Mouse (Mus musculus): ENCODE measurements around the gene Prpf38b. TPM values are rescaled to one million over a fixed set of nuclear protein-coding genes. Genes with fewer than 3 reads are reported as not detected.

Gene Prpf38b
- polyA plus RNA-seq (2014; fragmentation: Nextera tagmentation; extraction: Ambion mirVana): 44.0 and 51.5 TPM in 2 replicates

DNA sequence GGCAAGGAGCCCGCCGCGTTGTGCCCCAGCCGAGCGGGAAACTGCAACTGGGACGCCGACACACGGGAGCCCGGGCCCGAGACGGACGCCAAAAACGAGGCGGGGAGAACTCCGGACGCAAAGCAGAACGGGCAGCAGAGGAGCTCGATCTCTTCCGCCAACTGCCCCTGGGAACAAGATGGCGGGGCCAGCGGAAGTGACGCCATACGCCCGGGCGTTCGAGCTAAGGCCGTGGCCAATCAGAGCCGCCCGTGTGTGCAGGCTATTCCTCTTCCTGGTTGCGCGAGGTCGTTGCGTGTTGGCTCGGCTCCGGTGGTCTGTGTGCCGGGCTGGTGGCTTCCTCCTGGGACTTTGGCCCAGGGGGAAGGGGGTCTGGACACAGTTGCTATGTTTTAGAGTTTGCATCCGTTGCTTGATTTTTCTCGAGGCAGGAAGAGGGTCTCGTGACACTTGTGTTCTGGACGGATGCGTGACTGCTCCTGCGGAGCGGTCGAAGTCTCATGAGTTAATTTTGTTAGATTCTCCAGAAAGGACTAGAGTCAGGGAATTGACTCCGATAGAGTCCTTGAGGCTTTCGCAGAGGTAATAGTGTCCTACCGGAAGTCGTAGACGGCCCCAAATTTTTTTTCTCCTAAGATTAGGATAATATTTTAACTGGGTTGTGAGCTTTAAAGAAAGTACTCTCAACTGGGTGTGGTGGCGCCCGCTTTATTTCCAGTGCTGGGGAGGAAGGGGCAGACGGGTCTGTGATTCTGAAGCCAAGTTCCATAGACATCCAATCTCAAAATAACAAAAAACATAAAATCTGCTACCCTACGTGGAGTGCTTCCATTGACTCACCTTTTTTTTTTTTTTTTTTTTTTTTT is at the start of gene Prpf38b:
TSS of gene Prpf38b (minus strand) at position 180 of the 866 bp plus-strand sequence.
- Histone ChIP-seq H3K36me3 (ENCODE audit: control insufficient read depth, insufficient read depth, low read length) (peaks cover 17% of the 10 kb centered on the region), H3K27me3 (ENCODE audit: control insufficient read depth, insufficient read depth, low read length) (no peaks in the 10 kb centered on the region), H3K4me1 (ENCODE audit: control insufficient read depth, insufficient read depth, low read length) (peaks cover 19% of the 10 kb centered on the region), H3K4me2 (ENCODE audit: low read length) (peak within 1 kb of the TSS; percentile 95), H3K4me3 (replicated peaks; ENCODE audit: low read depth, low read length) (peak within 1 kb of the TSS; percentile 98), H3K9ac (replicated peaks; ENCODE audit: low read length) (peak within 1 kb of the TSS; percentile 87), H3K9me3 (ENCODE audit: control insufficient read depth, low read length) (no peaks in the 10 kb centered on the region), H3K27ac (replicated peaks; ENCODE audit: low read depth, low read length) (peak within 1 kb of the TSS; percentile 95)
- under 1% methylated on average over 53 of the region's 53 CpGs for WGBS
- DNase-seq: peak; percentile 98
- peak; percentile 100 for ATAC-seq (ENCODE audit: low FRiP score, low TSS enrichment)

DNA sequence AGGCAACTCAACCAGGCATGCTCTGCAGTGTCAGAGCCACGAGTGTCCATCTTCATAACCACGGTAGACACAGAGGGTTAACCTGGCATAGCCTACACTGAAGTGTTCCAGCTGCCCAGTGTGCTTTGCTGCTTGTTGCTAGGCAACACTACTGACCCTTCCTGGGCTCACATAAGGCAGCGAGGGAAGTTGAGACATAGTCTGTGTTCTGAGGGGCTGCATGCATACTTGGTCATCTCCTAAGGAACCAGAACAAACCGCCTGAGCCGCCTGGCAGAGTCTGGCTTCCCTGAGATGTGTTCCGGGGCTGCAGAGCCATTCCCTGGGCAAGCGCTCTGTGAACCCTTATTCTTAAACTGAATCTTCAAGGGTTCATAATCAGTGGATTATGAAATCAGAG is 49.7 kb upstream of the Prpf38b start:
- H3K4me1 ChIP-seq (ENCODE audit: control insufficient read depth, insufficient read depth, low read length): peaks cover 15% of the 10 kb centered on the region
- H3K9ac ChIP-seq (replicated peaks; ENCODE audit: low read length): peak overlapping the region; percentile 38
- ATAC-seq (ENCODE audit: low FRiP score, low TSS enrichment) (peak; percentile 82), DNase-seq (peak; percentile 80)
- H3K36me3 ChIP-seq (ENCODE audit: control insufficient read depth, insufficient read depth, low read length): no peaks in the 10 kb centered on the region
- WGBS: under 1% methylated on average over 7 of the region's 7 CpGs
- peak overlapping the region; percentile 50 for H3K4me2 ChIP-seq (ENCODE audit: low read length)
- peak overlapping the region; percentile 16; the same call in 1 of the 2 replicates for H3K4me3 ChIP-seq (replicated peaks; ENCODE audit: low read depth, low read length)
- H3K27ac ChIP-seq (replicated peaks; ENCODE audit: low read depth, low read length): peak overlapping the region; percentile 77
- H3K9me3 ChIP-seq (ENCODE audit: control insufficient read depth, low read length): no peaks in the 10 kb centered on the region
- no peaks in the 10 kb centered on the region for H3K27me3 ChIP-seq (ENCODE audit: control insufficient read depth, insufficient read depth, low read length)

DNA sequence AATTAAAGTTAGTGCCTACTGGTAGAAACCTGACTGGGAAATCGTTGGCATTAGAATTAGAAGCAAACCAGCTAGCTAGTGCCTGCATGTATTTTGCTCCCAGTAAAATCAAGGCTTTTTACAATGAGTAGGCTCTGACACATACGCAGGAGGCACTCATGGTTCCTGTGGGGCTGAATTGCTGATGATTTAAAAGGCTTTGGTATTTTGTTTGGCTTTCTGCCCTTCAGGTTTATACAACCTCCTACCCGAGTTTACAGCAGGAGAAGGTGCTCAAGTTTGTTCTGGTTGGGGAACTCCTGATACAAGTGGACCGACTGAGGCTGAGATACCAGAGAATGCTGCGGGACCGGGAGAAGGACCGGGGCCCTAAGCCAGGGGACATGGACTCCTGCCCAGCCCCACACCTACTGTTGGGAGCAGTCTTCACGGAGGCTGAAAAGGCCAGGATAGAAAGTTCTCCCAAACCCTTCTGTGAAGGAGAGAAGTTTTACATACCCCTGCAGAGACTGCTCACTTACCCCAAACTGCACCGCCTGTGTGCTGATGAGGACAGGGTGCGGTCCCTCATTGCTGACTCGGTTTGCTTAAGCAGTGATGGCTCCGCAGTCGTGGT is 48.3 kb upstream of the Prpf38b start:
- DNase-seq: no peak
- no peak for ATAC-seq (ENCODE audit: low FRiP score, low TSS enrichment)
- no peaks in the 10 kb centered on the region for H3K9me3 ChIP-seq (ENCODE audit: control insufficient read depth, low read length)
- no peaks in the 10 kb centered on the region for H3K27me3 ChIP-seq (ENCODE audit: control insufficient read depth, insufficient read depth, low read length)
- no peak overlapping the region for H3K9ac ChIP-seq (replicated peaks; ENCODE audit: low read length)
- no peaks in the 10 kb centered on the region for H3K36me3 ChIP-seq (ENCODE audit: control insufficient read depth, insufficient read depth, low read length)
- H3K4me3 ChIP-seq (replicated peaks; ENCODE audit: low read depth, low read length): no peak overlapping the region
- H3K4me1 ChIP-seq (ENCODE audit: control insufficient read depth, insufficient read depth, low read length): peaks cover 15% of the 10 kb centered on the region
- no peak overlapping the region for H3K27ac ChIP-seq (replicated peaks; ENCODE audit: low read depth, low read length)
- 79% methylated on average over 13 of the region's 13 CpGs for WGBS
- H3K4me2 ChIP-seq (ENCODE audit: low read length): no peak overlapping the region

DNA sequence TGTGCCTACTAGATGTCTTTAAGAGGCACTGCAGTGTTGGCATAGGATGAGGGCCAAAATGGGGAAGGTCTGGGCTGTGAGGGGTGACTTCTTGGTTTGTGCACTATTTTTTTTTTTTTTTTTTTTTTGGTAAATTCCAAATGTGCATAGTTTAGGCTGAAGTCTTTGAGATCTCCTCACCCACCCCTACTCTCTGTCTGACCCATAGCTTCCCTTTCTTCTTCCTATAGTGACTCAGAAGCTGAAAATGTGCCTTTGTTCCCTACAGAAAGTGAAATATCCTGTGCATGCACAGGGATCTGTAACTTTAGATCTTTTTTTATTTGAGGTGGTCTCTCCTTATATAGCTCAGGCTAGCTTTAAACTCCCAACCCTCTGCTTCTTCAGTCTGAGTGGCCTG is 46.4 kb upstream of the Prpf38b start:
- ATAC-seq (ENCODE audit: low FRiP score, low TSS enrichment): no peak
- peaks cover 15% of the 10 kb centered on the region for H3K4me1 ChIP-seq (ENCODE audit: control insufficient read depth, insufficient read depth, low read length)
- H3K9me3 ChIP-seq (ENCODE audit: control insufficient read depth, low read length): no peaks in the 10 kb centered on the region
- no peak overlapping the region for H3K4me3 ChIP-seq (replicated peaks; ENCODE audit: low read depth, low read length)
- H3K36me3 ChIP-seq (ENCODE audit: control insufficient read depth, insufficient read depth, low read length): no peaks in the 10 kb centered on the region
- H3K27me3 ChIP-seq (ENCODE audit: control insufficient read depth, insufficient read depth, low read length): no peaks in the 10 kb centered on the region
- H3K9ac ChIP-seq (replicated peaks; ENCODE audit: low read length): no peak overlapping the region
- no peak overlapping the region for H3K4me2 ChIP-seq (ENCODE audit: low read length)
- DNase-seq: no peak
- H3K27ac ChIP-seq (replicated peaks; ENCODE audit: low read depth, low read length): no peak overlapping the region

DNA sequence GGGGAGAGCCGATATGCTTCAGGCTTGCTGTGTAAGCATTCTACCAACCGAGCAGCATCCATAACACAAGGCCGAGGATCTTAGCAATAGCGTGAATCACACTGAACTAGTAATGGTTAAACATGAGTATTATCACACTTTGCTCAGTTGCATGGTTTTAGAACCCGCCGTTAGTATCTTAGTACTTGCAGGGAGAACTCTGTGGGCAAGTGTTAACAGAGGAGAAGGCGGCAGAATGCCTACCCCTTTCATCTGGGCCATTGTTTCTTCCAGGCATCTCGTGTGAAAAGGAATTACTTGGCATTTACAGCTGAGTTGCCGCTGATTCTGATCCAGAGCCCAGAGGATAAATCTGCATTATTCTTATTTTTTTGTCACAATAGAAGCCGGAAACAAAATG is 29.5 kb upstream of the Prpf38b start:
- ATAC-seq (ENCODE audit: low FRiP score, low TSS enrichment): no peak
- WGBS: 77% methylated on average over 10 of the region's 10 CpGs

DNA sequence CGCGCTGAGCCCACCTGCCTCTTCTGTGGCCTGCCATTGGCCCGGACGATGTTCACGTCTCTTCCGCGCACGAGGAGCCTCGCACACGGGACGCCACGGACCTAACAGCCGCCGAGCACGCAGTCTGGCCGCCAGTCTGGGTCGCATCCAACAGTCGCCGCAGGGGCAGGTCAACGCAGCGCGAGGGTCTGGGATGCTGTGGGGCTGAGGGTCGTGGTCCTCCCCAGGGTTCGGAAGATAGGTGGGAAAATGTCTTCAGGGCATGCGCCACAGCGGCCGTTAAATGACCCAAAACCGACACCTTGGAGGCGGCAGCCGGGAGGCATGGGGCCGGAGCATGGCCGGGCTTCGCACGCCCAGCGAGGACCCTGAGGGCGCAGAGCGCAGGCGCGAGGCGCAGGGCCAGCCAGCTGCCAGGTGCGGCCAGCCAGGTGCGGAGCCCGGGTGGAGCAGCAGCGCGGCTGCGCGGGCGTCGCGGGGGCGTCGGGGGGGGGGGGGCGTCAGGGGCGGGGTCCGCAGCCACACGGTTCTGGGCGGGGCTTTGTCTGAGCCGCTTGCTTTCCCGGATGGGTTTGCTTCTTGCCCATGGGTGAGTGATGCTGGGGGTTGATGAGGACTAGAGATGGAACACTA is 28.6 kb upstream of the Prpf38b start, which contains the start of gene Gm9857:
TSS of gene Gm9857 (minus strand) at position 445 of the 633 bp plus-strand sequence.
- ATAC-seq (ENCODE audit: low FRiP score, low TSS enrichment): peak; percentile 70; the same call in 1 of the 2 replicates
- WGBS: 62% methylated on average over 46 of the region's 59 CpGs

More for the DNA sequence above, 29.5 kb upstream of the Prpf38b start:
- no peak overlapping the region for H3K9ac ChIP-seq (replicated peaks; ENCODE audit: low read length)
- H3K27ac ChIP-seq (replicated peaks; ENCODE audit: low read depth, low read length): no peak overlapping the region
- no peaks in the 10 kb centered on the region for H3K27me3 ChIP-seq (ENCODE audit: control insufficient read depth, insufficient read depth, low read length)
- DNase-seq: no peak
- H3K4me3 ChIP-seq (replicated peaks; ENCODE audit: low read depth, low read length): no peak overlapping the region
- H3K36me3 ChIP-seq (ENCODE audit: control insufficient read depth, insufficient read depth, low read length): no peaks in the 10 kb centered on the region
- H3K4me2 ChIP-seq (ENCODE audit: low read length): no peak overlapping the region
- H3K9me3 ChIP-seq (ENCODE audit: control insufficient read depth, low read length): no peaks in the 10 kb centered on the region
- no peaks in the 10 kb centered on the region for H3K4me1 ChIP-seq (ENCODE audit: control insufficient read depth, insufficient read depth, low read length)

DNA sequence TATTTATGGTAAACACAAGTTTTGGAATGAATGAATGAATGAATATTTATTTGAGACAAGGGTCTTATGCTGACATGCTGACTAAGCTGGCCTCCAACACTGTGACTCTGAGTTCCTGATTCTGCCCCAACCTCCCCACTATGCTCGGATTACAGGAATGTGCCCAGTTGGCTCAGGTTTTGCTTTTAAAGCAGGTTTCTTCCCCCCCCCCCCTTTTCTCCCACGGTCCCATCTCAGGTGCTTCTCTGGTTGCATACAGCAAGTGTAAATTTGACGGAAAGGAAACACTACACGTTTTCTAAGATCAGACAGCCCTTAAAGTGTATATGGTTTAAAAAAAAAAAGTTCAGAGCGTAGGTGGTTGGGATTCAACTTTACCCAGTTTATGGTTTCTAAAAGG is 28.0 kb upstream of the Prpf38b start, which contains the start of gene Henmt1:
TSS of gene Henmt1 (plus strand) at position 301 of the 400 bp plus-strand sequence.
- 91% methylated on average over 5 of the region's 5 CpGs for WGBS
- no peak for ATAC-seq (ENCODE audit: low FRiP score, low TSS enrichment)
- H3K4me3 ChIP-seq (replicated peaks; ENCODE audit: low read depth, low read length): peak within 1 kb of the TSS; percentile 31

More for the DNA sequence above, 28.6 kb upstream of the Prpf38b start, which contains the start of gene Gm9857:
- Histone ChIP-seq H3K27me3 (ENCODE audit: control insufficient read depth, insufficient read depth, low read length) (no peaks in the 10 kb centered on the region), H3K9me3 (ENCODE audit: control insufficient read depth, low read length) (no peaks in the 10 kb centered on the region), H3K9ac (replicated peaks; ENCODE audit: low read length) (no peak within 1 kb of the TSS), H3K36me3 (ENCODE audit: control insufficient read depth, insufficient read depth, low read length) (no peaks in the 10 kb centered on the region), H3K4me1 (ENCODE audit: control insufficient read depth, insufficient read depth, low read length) (no peaks in the 10 kb centered on the region), H3K4me2 (ENCODE audit: low read length) (peak within 1 kb of the TSS; percentile 55), H3K4me3 (replicated peaks; ENCODE audit: low read depth, low read length) (peak within 1 kb of the TSS; percentile 31), H3K27ac (replicated peaks; ENCODE audit: low read depth, low read length) (no peak within 1 kb of the TSS)
- peak; percentile 61 for DNase-seq

DNA sequence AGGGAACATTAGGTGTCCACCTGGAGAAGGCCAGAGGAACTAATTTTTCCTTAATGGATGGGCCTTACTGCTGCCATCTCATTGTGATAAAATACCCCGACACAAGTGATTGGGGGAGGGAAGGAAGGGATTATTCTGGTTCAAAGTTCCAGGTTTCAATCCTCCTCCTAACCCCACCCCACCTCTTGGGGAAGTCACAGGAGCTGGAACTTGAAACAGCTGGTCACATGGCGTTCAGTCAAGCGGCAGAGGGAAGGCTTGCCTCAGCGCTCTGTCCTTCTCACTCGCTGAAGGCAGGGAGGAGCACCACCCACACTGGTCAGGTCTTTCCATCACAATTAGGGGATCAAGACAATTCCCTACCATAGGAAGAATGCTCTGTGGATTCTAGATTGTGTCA is 27.2 kb upstream of the Prpf38b start:
- H3K4me2 ChIP-seq (ENCODE audit: low read length): no peak overlapping the region
- H3K36me3 ChIP-seq (ENCODE audit: control insufficient read depth, insufficient read depth, low read length): no peaks in the 10 kb centered on the region
- WGBS: 92% methylated on average over 5 of the region's 5 CpGs
- no peaks in the 10 kb centered on the region for H3K27me3 ChIP-seq (ENCODE audit: control insufficient read depth, insufficient read depth, low read length)
- no peaks in the 10 kb centered on the region for H3K9me3 ChIP-seq (ENCODE audit: control insufficient read depth, low read length)
- H3K27ac ChIP-seq (replicated peaks; ENCODE audit: low read depth, low read length): no peak overlapping the region
- no peak for ATAC-seq (ENCODE audit: low FRiP score, low TSS enrichment)
- no peaks in the 10 kb centered on the region for H3K4me1 ChIP-seq (ENCODE audit: control insufficient read depth, insufficient read depth, low read length)
- no peak overlapping the region for H3K9ac ChIP-seq (replicated peaks; ENCODE audit: low read length)
- no peak overlapping the region for H3K4me3 ChIP-seq (replicated peaks; ENCODE audit: low read depth, low read length)
- DNase-seq: no peak

More for the DNA sequence above, 28.0 kb upstream of the Prpf38b start, which contains the start of gene Henmt1:
- no peak within 1 kb of the TSS for H3K27ac ChIP-seq (replicated peaks; ENCODE audit: low read depth, low read length)
- H3K9me3 ChIP-seq (ENCODE audit: control insufficient read depth, low read length): no peaks in the 10 kb centered on the region
- no peak within 1 kb of the TSS for H3K9ac ChIP-seq (replicated peaks; ENCODE audit: low read length)
- no peaks in the 10 kb centered on the region for H3K4me1 ChIP-seq (ENCODE audit: control insufficient read depth, insufficient read depth, low read length)
- no peak for DNase-seq
- no peaks in the 10 kb centered on the region for H3K36me3 ChIP-seq (ENCODE audit: control insufficient read depth, insufficient read depth, low read length)
- no peaks in the 10 kb centered on the region for H3K27me3 ChIP-seq (ENCODE audit: control insufficient read depth, insufficient read depth, low read length)
- H3K4me2 ChIP-seq (ENCODE audit: low read length): peak within 1 kb of the TSS; percentile 55
